9 mouse cellular contexts compared by ENCODE assay signal in genomic region chr2:105127531-105128480, GRCm38 (mm10). TPM values are rescaled to one million over a fixed set of nuclear protein-coding genes. Genes with fewer than 3 reads are reported as not detected.
DNase-seq lines count a peak whose midpoint lies in the region; ATAC-seq lines count a peak whose summit lies in the region.
"Had no signal": no experiment of that assay in that cellular context is flagged by ENCODE, and none has a peak within 500 bp of the region (broad histone marks: within the 10 kb centered on the region; RNA-seq: fewer than 3 reads in every experiment).

No protein-coding gene starts in this region.

- no peak for ATAC-seq in lung, embryonic 15.5 days (ENCODE audit: borderline replicate concordance, extremely low read depth, low FRiP score, low TSS enrichment)
- ATAC-seq in embryonic facial prominence, embryonic 12.5 days (ENCODE audit: insufficient number of reproducible peaks, insufficient read depth, low FRiP score, low TSS enrichment): no peak
- no peak for ATAC-seq in intestine, embryonic 14.5 days (replicated peaks; ENCODE audit: low FRiP score, low TSS enrichment, low read depth)
- no peak for ATAC-seq in neural tube, embryonic 15.5 days (ENCODE audit: low FRiP score)

- H3K9me3 ChIP-seq in lung, embryonic 15.5 days: no peaks in the 10 kb centered on the region
- no peaks in the 10 kb centered on the region for H3K9me3 ChIP-seq in embryonic facial prominence, embryonic 12.5 days
- no peaks in the 10 kb centered on the region for H3K9me3 ChIP-seq in intestine, embryonic 14.5 days (ENCODE audit: control insufficient read depth, low read length)
- no peaks in the 10 kb centered on the region for H3K9me3 ChIP-seq in neural tube, embryonic 15.5 days (replicated peaks)

- H3K4me1 ChIP-seq in lung, embryonic 15.5 days: peaks cover 25% of the 10 kb centered on the region
- H3K4me1 ChIP-seq in embryonic facial prominence, embryonic 12.5 days: peaks cover 20% of the 10 kb centered on the region
- 0 out of 2 replicates have a peak, but pooled peaks cover 11% of the 10 kb centered on the region for H3K4me1 ChIP-seq in intestine, embryonic 14.5 days (replicated peaks; ENCODE audit: control insufficient read depth, insufficient read depth, low read length)
- peaks cover 25% of the 10 kb centered on the region for H3K4me1 ChIP-seq in neural tube, embryonic 15.5 days

- no peak for DNase-seq in lung, postnatal 25 days (ENCODE audit: low spot score)
- peak; percentile 84 for DNase-seq in intestine, embryonic 14.5 days (ENCODE audit: low spot score)
- DNase-seq in right cerebral cortex, postnatal 10 days (ENCODE audit: low spot score in 2 of 2): no peak
- DNase-seq in gastrocnemius, postnatal 4 days (ENCODE audit: low spot score in 2 of 2): no peak
- DNase-seq in lung, postnatal 4 days: no peak

- no peaks in the 10 kb centered on the region for H3K36me3 ChIP-seq in lung, embryonic 15.5 days
- H3K36me3 ChIP-seq in embryonic facial prominence, embryonic 12.5 days: no peaks in the 10 kb centered on the region
- no peaks in the 10 kb centered on the region for H3K36me3 ChIP-seq in intestine, embryonic 14.5 days (ENCODE audit: control insufficient read depth, insufficient read depth, low read length)
- no peaks in the 10 kb centered on the region for H3K36me3 ChIP-seq in neural tube, embryonic 15.5 days

- under 1% methylated on average over 52 of the region's 52 CpGs for WGBS in lung, embryonic 15.5 days
- WGBS in embryonic facial prominence, embryonic 12.5 days: under 1% methylated on average over 52 of the region's 52 CpGs
- 1% methylated on average over 52 of the region's 52 CpGs for WGBS in intestine, embryonic 14.5 days
- 1% methylated on average over 52 of the region's 52 CpGs for WGBS in neural tube, embryonic 15.5 days

- H3K27ac ChIP-seq in lung, embryonic 15.5 days: no peak overlapping the region
- H3K27ac ChIP-seq in embryonic facial prominence, embryonic 12.5 days: no peak overlapping the region
- H3K27ac ChIP-seq in intestine, embryonic 14.5 days (ENCODE audit: low read depth): no peak overlapping the region
- no peak overlapping the region for H3K27ac ChIP-seq in neural tube, embryonic 15.5 days (replicated peaks)

- peak overlapping the region; percentile 33 for H3K4me3 ChIP-seq in lung, embryonic 15.5 days
- peak overlapping the region; percentile 30 for H3K4me3 ChIP-seq in embryonic facial prominence, embryonic 12.5 days
- H3K4me3 ChIP-seq in intestine, embryonic 14.5 days (ENCODE audit: low read depth, low read length): peak overlapping the region; percentile 38
- no peak overlapping the region for H3K4me3 ChIP-seq in neural tube, embryonic 15.5 days (replicated peaks)

- H3K27me3 ChIP-seq in lung, embryonic 15.5 days: peaks cover 100% of the 10 kb centered on the region
- peaks cover 99% of the 10 kb centered on the region for H3K27me3 ChIP-seq in embryonic facial prominence, embryonic 12.5 days
- H3K27me3 ChIP-seq in intestine, embryonic 14.5 days (replicated peaks; ENCODE audit: control insufficient read depth, insufficient read depth, low read length): peaks cover 97% of the 10 kb centered on the region
- peaks cover 95% of the 10 kb centered on the region for H3K27me3 ChIP-seq in neural tube, embryonic 15.5 days (replicated peaks)

- peak overlapping the region; percentile 44 for H3K4me2 ChIP-seq in lung, embryonic 15.5 days
- peak overlapping the region; percentile 41 for H3K4me2 ChIP-seq in embryonic facial prominence, embryonic 12.5 days (replicated peaks)
- H3K4me2 ChIP-seq in intestine, embryonic 14.5 days (ENCODE audit: low read length): peak overlapping the region; percentile 45
- H3K4me2 ChIP-seq in neural tube, embryonic 15.5 days: peak overlapping the region; percentile 40; the same call in 1 of the 2 replicates

- no peak overlapping the region for H3K9ac ChIP-seq in lung, embryonic 15.5 days
- no peak overlapping the region for H3K9ac ChIP-seq in embryonic facial prominence, embryonic 12.5 days
- H3K9ac ChIP-seq in intestine, embryonic 14.5 days (ENCODE audit: low read length): peak overlapping the region; percentile 35
- H3K9ac ChIP-seq in neural tube, embryonic 15.5 days (replicated peaks): no peak overlapping the region

RNA-seq across cellular contexts. Expression of gene Wt1, which starts 1.5 kb away (rescaled TPM):
- polyA plus RNA-seq in lung, embryonic 15.5 days (2015; fragmentation: Nextera tagmentation; extraction: Ambion mirVana): 5.4 and 7.9 TPM in 2 replicates
- 0.64 and 0.78 TPM in 2 replicates for polyA plus RNA-seq in embryonic facial prominence, embryonic 12.5 days (2016; fragmentation: Nextera tagmentation; extraction: Ambion mirVana)
- polyA plus RNA-seq in intestine, embryonic 14.5 days (2014; fragmentation: Nextera tagmentation; extraction: Ambion mirVana): 18.4 and 20.1 TPM in 2 replicates
- polyA plus RNA-seq in neural tube, embryonic 15.5 days (2015; fragmentation: Nextera tagmentation; extraction: Ambion mirVana): 2.6 and 4.5 TPM in 2 replicates
- under 1 TPM; 0.07 to 0.29 TPM for total RNA-seq in gastrocnemius, postnatal 4 days (2021)

RNA-seq across cellular contexts. Expression of gene Gm11060, which starts 36.0 kb away (rescaled TPM):
- polyA plus RNA-seq in lung, embryonic 15.5 days (2015; fragmentation: Nextera tagmentation; extraction: Ambion mirVana): not detected in 2 replicates
- not detected in 2 replicates for polyA plus RNA-seq in embryonic facial prominence, embryonic 12.5 days (2016; fragmentation: Nextera tagmentation; extraction: Ambion mirVana)
- polyA plus RNA-seq in intestine, embryonic 14.5 days (2014; fragmentation: Nextera tagmentation; extraction: Ambion mirVana): not detected in 2 replicates
- polyA plus RNA-seq in neural tube, embryonic 15.5 days (2015; fragmentation: Nextera tagmentation; extraction: Ambion mirVana): not detected in 2 replicates
- total RNA-seq in gastrocnemius, postnatal 4 days (2021): not detected
- total RNA-seq: heart, postnatal 14 days had no signal
